Mouse (Mus musculus) megakaryocyte, embryonic 14.5 days (primary cell): ENCODE results near the gene Cped1.

Source experiments
- FLI1 ChIP-seq: IDR thresholded peaks from 2 replicates; pipeline ENCODE4 v1.6.1; 2012; ENCODE audit warnings: low read length, inconsistent platforms, mixed read lengths
- GATA1 ChIP-seq: IDR thresholded peaks from 3 replicates; pipeline ENCODE4 v1.6.1; 2012; ENCODE audit warnings: mixed read lengths, low read length, inconsistent platforms, borderline replicate concordance

DNA sequence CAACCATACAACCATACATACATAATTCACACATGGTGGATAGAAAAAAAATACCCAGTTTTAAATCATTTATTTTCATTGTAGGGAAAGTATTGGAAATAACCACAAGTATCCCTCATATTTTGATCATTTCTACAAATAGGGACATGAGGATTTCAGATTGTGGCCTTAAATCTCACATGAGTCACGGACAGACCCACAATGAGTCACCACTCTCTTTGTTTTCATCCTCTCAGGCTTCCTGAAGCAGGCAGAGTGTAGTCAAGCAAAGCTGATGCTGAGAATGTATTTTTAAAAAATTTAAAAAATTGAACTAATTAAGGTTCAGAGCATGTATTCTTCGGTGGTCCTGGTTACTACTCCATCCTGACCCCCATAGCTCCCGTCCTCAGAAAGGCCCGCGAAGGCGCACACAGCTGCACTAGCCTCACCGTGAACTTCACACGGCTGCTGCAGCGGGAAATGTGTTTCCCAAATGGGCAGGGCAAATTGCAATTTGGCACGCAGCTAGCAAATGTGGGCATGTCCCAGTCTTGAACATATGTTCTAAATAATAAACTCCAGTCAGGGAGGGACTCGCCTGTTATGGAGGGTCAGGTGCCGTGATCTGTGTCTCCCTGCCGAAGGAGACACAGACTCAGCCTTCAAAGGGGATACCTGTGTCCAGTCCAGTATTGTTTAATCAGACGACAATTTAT, 230.7 kb downstream of the Cped1 start:
- no peak for TF ChIP-seq GATA1
- no peak for TF ChIP-seq FLI1
